7 mouse cellular contexts compared by ENCODE assay signal in the genomic region with DNA sequence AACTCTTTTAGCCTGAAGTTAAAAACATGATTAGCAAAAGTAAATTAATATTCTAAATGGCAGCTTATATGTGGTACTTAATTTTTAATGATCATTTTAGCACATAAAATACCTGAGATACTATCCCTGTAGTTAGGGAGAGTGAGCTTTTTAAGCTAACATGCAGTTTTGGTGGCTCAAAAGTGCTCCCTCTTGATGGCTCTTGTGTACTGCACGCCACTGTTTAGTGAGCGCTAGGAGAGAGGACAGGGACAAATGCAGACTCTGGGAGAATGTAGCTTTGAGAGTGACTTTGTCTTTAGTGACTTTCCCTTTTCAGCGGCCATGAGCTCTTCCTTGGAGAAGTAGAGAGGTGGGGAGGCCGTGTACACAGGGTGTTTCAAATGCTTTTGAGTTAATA.
DNase-seq lines count a peak whose midpoint lies in the region; ATAC-seq lines count a peak whose summit lies in the region.

No protein-coding gene starts in this region.

- ATAC-seq in kidney, embryonic 16.5 days (ENCODE audit: low FRiP score, low TSS enrichment), result 0 out of 2 replicates have a peak, but pooled peaks have one; percentile 51
- peak; percentile 75; the same call in 1 of the 2 replicates for ATAC-seq in forebrain, embryonic 16.5 days
- peak; percentile 85; the same call in 1 of the 2 replicates for ATAC-seq in megakaryocyte-erythroid progenitor cell, adult 5-6 weeks (replicated peaks; ENCODE audit: low FRiP score, low TSS enrichment, poor library complexity, severe bottlenecking)

- no peak overlapping the region for H3K4me2 ChIP-seq in kidney, embryonic 16.5 days (replicated peaks; ENCODE audit: low read depth, low read length)
- H3K4me2 ChIP-seq in forebrain, embryonic 16.5 days (ENCODE audit: low read length), result no peak overlapping the region

- H3K9me3 ChIP-seq in kidney, embryonic 16.5 days (ENCODE audit: low read length), result no peaks in the 10 kb centered on the region
- no peaks in the 10 kb centered on the region for H3K9me3 ChIP-seq in forebrain, embryonic 16.5 days (ENCODE audit: control insufficient read depth, low read length)

- H3K27ac ChIP-seq in kidney, embryonic 16.5 days (ENCODE audit: low read length), result no peak overlapping the region
- H3K27ac ChIP-seq in forebrain, embryonic 16.5 days (ENCODE audit: low read length), result no peak overlapping the region

- H3K27me3 ChIP-seq in kidney, embryonic 16.5 days (ENCODE audit: insufficient read depth, low read length), result no peaks in the 10 kb centered on the region
- no peaks in the 10 kb centered on the region for H3K27me3 ChIP-seq in forebrain, embryonic 16.5 days (replicated peaks; ENCODE audit: control insufficient read depth, insufficient read depth, low read length)

- WGBS in kidney, embryonic 16.5 days, result 43% methylated on average over 4 of the region's 4 CpGs
- 38% methylated on average over 4 of the region's 4 CpGs for WGBS in forebrain, embryonic 16.5 days

- DNase-seq in kidney, adult 11 months, result no peak
- peak; percentile 46 for DNase-seq in brain, embryonic 18.5 days (ENCODE audit: low read depth, low spot score)
- DNase-seq in ovary, postnatal 14 days (ENCODE audit: low spot score), result no peak
- no peak for DNase-seq in spleen, adult 12 weeks (ENCODE audit: low spot score)

- H3K4me1 ChIP-seq in kidney, embryonic 16.5 days (ENCODE audit: insufficient read depth, low read length), result no peaks in the 10 kb centered on the region
- H3K4me1 ChIP-seq in forebrain, embryonic 16.5 days (replicated peaks; ENCODE audit: control insufficient read depth, insufficient read depth, low read length), result no peaks in the 10 kb centered on the region

- no peak overlapping the region for H3K9ac ChIP-seq in kidney, embryonic 16.5 days (replicated peaks; ENCODE audit: low read length)
- no peak overlapping the region for H3K9ac ChIP-seq in forebrain, embryonic 16.5 days (replicated peaks; ENCODE audit: low read depth, low read length)

- H3K36me3 ChIP-seq in kidney, embryonic 16.5 days (ENCODE audit: insufficient read depth, low read length), result no peaks in the 10 kb centered on the region
- H3K36me3 ChIP-seq in forebrain, embryonic 16.5 days (ENCODE audit: control insufficient read depth, insufficient read depth), result no peaks in the 10 kb centered on the region

- H3K4me3 ChIP-seq in kidney, embryonic 16.5 days (ENCODE audit: low read length), result no peak overlapping the region
- H3K4me3 ChIP-seq in forebrain, embryonic 16.5 days (replicated peaks; ENCODE audit: low read length), result no peak overlapping the region
